Mouse (Mus musculus) stomach, embryonic 16.5 days (tissue): ENCODE data around the gene Eif4e2. TPM values are rescaled to one million over a fixed set of nuclear protein-coding genes. Genes with fewer than 3 reads are reported as not detected.
A peak's percentile ranks its signal among the peaks of the same experiment; 100 is the strongest.

ENCODE experiments used
- ATAC-seq: fragments of 200-750 bp; cut with Nextera tagmentation; 2 replicates; pipeline ENCODE4 v1.8.0; 2017; ENCODE audit warnings: moderate number of reproducible peaks, moderate TSS enrichment; ENCODE audit not compliant: insufficient read depth, low FRiP score
- H3K27ac ChIP-seq: fragments of 300-500 bp; sonication (generic); 2 replicates; pipeline ENCODE4 v1.5.1; 2014; ENCODE audit warnings: low read length
- H3K27me3 ChIP-seq: fragments of 300-500 bp; sonication (generic); 2 replicates; pipeline ENCODE4 v1.6.1; 2014; ENCODE audit warnings: low read length, control low read depth, mixed read lengths; ENCODE audit not compliant: control insufficient read depth, insufficient read depth
- H3K36me3 ChIP-seq: fragments of 300-500 bp; sonication (generic); 2 replicates; pipeline ENCODE4 v1.6.1; 2014; ENCODE audit warnings: low read length; ENCODE audit not compliant: control insufficient read depth, insufficient read depth
- H3K4me1 ChIP-seq: fragments of 300-500 bp; sonication (generic); 2 replicates; pipeline ENCODE4 v1.6.1; 2014; ENCODE audit warnings: low read length, control low read depth, mixed read lengths; ENCODE audit not compliant: control insufficient read depth, insufficient read depth
- H3K4me2 ChIP-seq: fragments of 300-500 bp; sonication (generic); 2 replicates; pipeline ENCODE4 v1.6.1; 2014; ENCODE audit warnings: low read depth, low read length, mixed read lengths
- H3K4me3 ChIP-seq: fragments of 300-500 bp; sonication (generic); replicated peaks from 2 replicates; pipeline ENCODE4 v1.5.1; 2014; ENCODE audit warnings: mild to moderate bottlenecking, low read length
- H3K9ac ChIP-seq: fragments of 300-500 bp; sonication (generic); 2 replicates; pipeline ENCODE4 v1.6.1; 2014; ENCODE audit warnings: low read length
- H3K9me3 ChIP-seq: fragments of 300-500 bp; sonication (generic); replicated peaks from 2 replicates; pipeline ENCODE4 v1.6.1; 2016; ENCODE audit warnings: low read length, control low read depth; ENCODE audit not compliant: control insufficient read depth
- WGBS: fragments of 180-500 bp; shearing (Covaris S2); extraction: QIAGEN DNeasy Blood & Tissue Kit; methylation state at CpG from one replicate; pipeline ENCODE4 v1.1.7; 2014; 5-methylcytosine and 5-hydroxymethylcytosine counted together
- polyA plus RNA-seq: library from polyadenylated mRNA; unstranded; fragments of >200 nt; fragmentation: Nextera tagmentation; extraction: Ambion mirVana; gene quantifications from 2 replicates; pipeline ENCODE4 v1.2.1, GENCODE M21; 2015

The Eif4e2 gene
- 147 and 150 TPM in 2 replicates for polyA plus RNA-seq

- H3K4me1 ChIP-seq = peaks cover 16% of the 10 kb centered on the region
- peak within 1 kb of the TSS; percentile 100 for H3K9ac ChIP-seq
- H3K27ac ChIP-seq = peak within 1 kb of the TSS; percentile 99
- no peaks in the 10 kb centered on the region for H3K27me3 ChIP-seq
- ATAC-seq = peak; percentile 96
- no peaks in the 10 kb centered on the region for H3K9me3 ChIP-seq
- WGBS = under 1% methylated on average over 94 of the region's 99 CpGs
- no peaks in the 10 kb centered on the region for H3K36me3 ChIP-seq
- peak within 1 kb of the TSS; percentile 80 for H3K4me2 ChIP-seq
- peak within 1 kb of the TSS; percentile 86 for H3K4me3 ChIP-seq
Measured at GRCm38 (mm10) chr1:87213735-87214704, at the start of gene Eif4e2. Eif4e2 (plus strand) TSS chr1:87213914.

GRCm38 (mm10) chr1:87164164-87164795, 49.4 kb upstream of the Eif4e2 start:
- ATAC-seq = no peak
- 21% methylated on average over 11 of the region's 11 CpGs for WGBS
- Histone ChIP-seq H3K27me3 (peaks cover 10% of the 10 kb centered on the region), H3K9me3 (no peaks in the 10 kb centered on the region), H3K9ac (no peak overlapping the region), H3K4me3 (no peak overlapping the region), H3K36me3 (no peaks in the 10 kb centered on the region), H3K4me2 (no peak overlapping the region), H3K27ac (no peak overlapping the region), H3K4me1 (no peaks in the 10 kb centered on the region)

GRCm38 (mm10) chr1:87164796-87165184, 48.9 kb upstream of the Eif4e2 start:
- H3K4me3 ChIP-seq = no peak overlapping the region
- WGBS = 53% methylated on average over 9 of the region's 9 CpGs
- peaks cover 11% of the 10 kb centered on the region for H3K27me3 ChIP-seq

GRCm38 (mm10) chr1:87170458-87170857, 43.3 kb upstream of the Eif4e2 start:
- ATAC-seq = no peak
- Histone ChIP-seq H3K9me3 (no peaks in the 10 kb centered on the region), H3K4me3 (no peak overlapping the region), H3K9ac (no peak overlapping the region), H3K36me3 (no peaks in the 10 kb centered on the region), H3K27ac (no peak overlapping the region), H3K4me2 (no peak overlapping the region), H3K4me1 (peaks cover 4% of the 10 kb centered on the region; the same call in 1 of the 2 replicates), H3K27me3 (peaks cover 16% of the 10 kb centered on the region)
- 13% methylated on average over 18 of the region's 19 CpGs for whole genome bisulfite sequencing

More at GRCm38 (mm10) chr1:87164796-87165184, 48.9 kb upstream of the Eif4e2 start:
- H3K27ac ChIP-seq = no peak overlapping the region
- H3K4me1 ChIP-seq = no peaks in the 10 kb centered on the region
- H3K9me3 ChIP-seq = no peaks in the 10 kb centered on the region
- no peak overlapping the region for H3K9ac ChIP-seq
- ATAC-seq = no peak
- H3K36me3 ChIP-seq = no peaks in the 10 kb centered on the region
- no peak overlapping the region for H3K4me2 ChIP-seq

- no peak overlapping the region for H3K4me2 ChIP-seq
- no peak for ATAC-seq
- H3K9ac ChIP-seq = no peak overlapping the region
- H3K9me3 ChIP-seq = no peaks in the 10 kb centered on the region
- H3K4me1 ChIP-seq = peaks cover 11% of the 10 kb centered on the region
- peaks cover 16% of the 10 kb centered on the region for H3K27me3 ChIP-seq
- no peak overlapping the region for H3K4me3 ChIP-seq
- no peak overlapping the region for H3K27ac ChIP-seq
- 84% methylated on average over 1 of the region's 1 CpGs for WGBS
- H3K36me3 ChIP-seq = no peaks in the 10 kb centered on the region
Measured at GRCm38 (mm10) chr1:87171312-87171711, 42.4 kb upstream of the Eif4e2 start.

- H3K4me3 ChIP-seq = no peak overlapping the region
- H3K9ac ChIP-seq = no peak overlapping the region
- H3K9me3 ChIP-seq = no peaks in the 10 kb centered on the region
- 38% methylated on average over 9 of the region's 9 CpGs for WGBS
- no peak overlapping the region for H3K4me2 ChIP-seq
- H3K4me1 ChIP-seq = peaks cover 11% of the 10 kb centered on the region
- no peak overlapping the region for H3K27ac ChIP-seq
- peaks cover 16% of the 10 kb centered on the region for H3K27me3 ChIP-seq
- H3K36me3 ChIP-seq = no peaks in the 10 kb centered on the region
- ATAC-seq = no peak
Measured at GRCm38 (mm10) chr1:87172316-87172715, 41.4 kb upstream of the Eif4e2 start.

- ATAC-seq = no peak
- H3K9ac ChIP-seq = 0 out of 2 replicates have a peak overlapping the region, but pooled peaks have one; percentile 11
- H3K4me2 ChIP-seq = no peak overlapping the region
- H3K9me3 ChIP-seq = no peaks in the 10 kb centered on the region
- H3K4me1 ChIP-seq = peaks cover 11% of the 10 kb centered on the region
- no peaks in the 10 kb centered on the region for H3K36me3 ChIP-seq
- 27% methylated on average over 28 of the region's 28 CpGs for WGBS
- H3K27me3 ChIP-seq = peaks cover 16% of the 10 kb centered on the region; the same call in 1 of the 2 replicates
- H3K4me3 ChIP-seq = no peak overlapping the region
- H3K27ac ChIP-seq = no peak overlapping the region
Measured at GRCm38 (mm10) chr1:87174006-87174955, 39.4 kb upstream of the Eif4e2 start.

GRCm38 (mm10) chr1:87175852-87176292, 37.8 kb upstream of the Eif4e2 start:
- H3K4me1 ChIP-seq = peaks cover 7% of the 10 kb centered on the region
- no peak overlapping the region for H3K4me2 ChIP-seq
- H3K9ac ChIP-seq = no peak overlapping the region
- H3K27me3 ChIP-seq = 0 out of 2 replicates have a peak, but pooled peaks cover 6% of the 10 kb centered on the region
- no peaks in the 10 kb centered on the region for H3K36me3 ChIP-seq
- H3K9me3 ChIP-seq = no peaks in the 10 kb centered on the region
- ATAC-seq = peak; percentile 83
- no peak overlapping the region for H3K4me3 ChIP-seq
- 10% methylated on average over 11 of the region's 11 CpGs for WGBS
- no peak overlapping the region for H3K27ac ChIP-seq
